In genomic region chr4:135661082-135661809, GRCm38 (mm10) we compare ENCODE assay signal across 10 mouse cellular contexts. TPM values are rescaled to one million over a fixed set of nuclear protein-coding genes. Genes with fewer than 3 reads are reported as not detected.
A peak's percentile ranks its signal among the peaks of the same experiment; 100 is the strongest.
DNase-seq lines count a peak whose midpoint lies in the region; ATAC-seq and TF ChIP-seq lines count a peak whose summit lies in the region.
"Had no signal": no experiment of that assay in that cellular context is flagged by ENCODE, and none has a peak within 500 bp of the region (broad histone marks: within the 10 kb centered on the region; RNA-seq: fewer than 3 reads in every experiment).

No protein-coding gene starts in this region.

- WGBS in heart, adult 2 months: 48% methylated on average over 6 of the region's 6 CpGs
- 51% methylated on average over 6 of the region's 6 CpGs for WGBS in heart, embryonic 11.5 days (ENCODE audit: insufficient replicate concordance)
- WGBS in kidney, embryonic 14.5 days: 44% methylated on average over 5 of the region's 6 CpGs
- 29% methylated on average over 6 of the region's 6 CpGs for WGBS in small intestine, adult 2 months

- no peak overlapping the region for H3K4me3 ChIP-seq in heart, adult 2 months
- H3K4me3 ChIP-seq in heart, embryonic 11.5 days (ENCODE audit: low read depth, low read length): no peak overlapping the region
- no peak overlapping the region for H3K4me3 ChIP-seq in kidney, embryonic 14.5 days (ENCODE audit: low read length)
- H3K4me3 ChIP-seq in small intestine, adult 2 months (ENCODE audit: low read depth, low read length): no peak overlapping the region
- no peak overlapping the region for H3K4me3 ChIP-seq in left cerebral cortex, adult 2 months
- H3K4me3 ChIP-seq: embryonic facial prominence, embryonic 13.5 days; limb, embryonic 12.5 days had no signal

- no peak overlapping the region for H3K27ac ChIP-seq in heart, adult 2 months
- no peak overlapping the region for H3K27ac ChIP-seq in heart, embryonic 11.5 days (ENCODE audit: low read depth, low read length)
- H3K27ac ChIP-seq in kidney, embryonic 14.5 days (ENCODE audit: low read depth, low read length): no peak overlapping the region
- H3K27ac ChIP-seq in small intestine, adult 2 months (ENCODE audit: insufficient read depth, low read depth, low read length): peak overlapping the region; percentile 76
- H3K27ac ChIP-seq in left cerebral cortex, adult 2 months: no peak overlapping the region
- H3K27ac ChIP-seq: embryonic facial prominence, embryonic 13.5 days; limb, embryonic 12.5 days had no signal

- H3K79me2 ChIP-seq in heart, adult 2 months (replicated peaks; ENCODE audit: control insufficient read depth, insufficient read depth, low read length): no peaks in the 10 kb centered on the region

- TF ChIP-seq CTCF in heart, adult 2 months (IDR thresholded peaks at IDR 0.05): peak; percentile 40
- TF ChIP-seq CTCF in small intestine, adult 2 months (IDR thresholded peaks at IDR 0.05; ENCODE audit: extremely low read depth, insufficient read length, insufficient replicate concordance, low read depth, low read length): peak; percentile 16; the same call in 1 of the 2 replicates
- no peak for TF ChIP-seq CTCF in left cerebral cortex, adult 2 months (IDR thresholded peaks at IDR 0.05)

- peaks cover 5% of the 10 kb centered on the region for H3K4me1 ChIP-seq in heart, adult 2 months (ENCODE audit: control insufficient read depth, insufficient read depth, low read length)
- H3K4me1 ChIP-seq in heart, embryonic 11.5 days (ENCODE audit: control insufficient read depth, insufficient read depth, low read length): peaks cover 35% of the 10 kb centered on the region
- peaks cover 11% of the 10 kb centered on the region for H3K4me1 ChIP-seq in kidney, embryonic 14.5 days (ENCODE audit: control insufficient read depth, insufficient read depth, low read length)
- peaks cover 23% of the 10 kb centered on the region for H3K4me1 ChIP-seq in small intestine, adult 2 months (ENCODE audit: control insufficient read depth, insufficient read depth, insufficient read length, low read length)

- H3K4me2 ChIP-seq in heart, embryonic 11.5 days: no peak overlapping the region
- H3K4me2 ChIP-seq in kidney, embryonic 14.5 days (replicated peaks; ENCODE audit: low read depth, low read length): no peak overlapping the region
- H3K4me2 ChIP-seq: embryonic facial prominence, embryonic 13.5 days; limb, embryonic 12.5 days had no signal

- H3K9ac ChIP-seq in heart, adult 2 months (ENCODE audit: low read depth, low read length): no peak overlapping the region
- H3K9ac ChIP-seq in heart, embryonic 11.5 days (ENCODE audit: low read depth, low read length): no peak overlapping the region
- no peak overlapping the region for H3K9ac ChIP-seq in kidney, embryonic 14.5 days (ENCODE audit: low read depth, low read length)
- H3K9ac ChIP-seq: embryonic facial prominence, embryonic 13.5 days; limb, embryonic 12.5 days had no signal

- TF ChIP-seq POLR2A in heart, adult 2 months (IDR thresholded peaks at IDR 0.05; ENCODE audit: insufficient read depth, low read depth, low read length): no peak
- no peak for TF ChIP-seq POLR2A in small intestine, adult 2 months (IDR thresholded peaks at IDR 0.05; ENCODE audit: low read depth, low read length)

- H3K9me3 ChIP-seq in heart, embryonic 11.5 days (replicated peaks; ENCODE audit: control insufficient read depth, low read length): no peaks in the 10 kb centered on the region
- no peaks in the 10 kb centered on the region for H3K9me3 ChIP-seq in kidney, embryonic 14.5 days (ENCODE audit: control insufficient read depth, low read length)
- H3K9me3 ChIP-seq: embryonic facial prominence, embryonic 13.5 days; limb, embryonic 12.5 days had no signal

- no peaks in the 10 kb centered on the region for H3K27me3 ChIP-seq in heart, adult 2 months (ENCODE audit: control insufficient read depth, insufficient read depth, low read length)
- H3K27me3 ChIP-seq in heart, embryonic 11.5 days (ENCODE audit: control insufficient read depth, insufficient read depth, low read length): no peaks in the 10 kb centered on the region; the same call in none of the 2 replicates
- H3K27me3 ChIP-seq in kidney, embryonic 14.5 days (ENCODE audit: control insufficient read depth, insufficient read depth, low read length): no peaks in the 10 kb centered on the region; the same call in 1 of the 2 replicates
- H3K27me3 ChIP-seq in small intestine, adult 2 months (ENCODE audit: control insufficient read depth, insufficient read depth, low read length): no peaks in the 10 kb centered on the region
- H3K27me3 ChIP-seq: embryonic facial prominence, embryonic 13.5 days; limb, embryonic 12.5 days had no signal

- ATAC-seq in heart, embryonic 11.5 days (replicated peaks; ENCODE audit: insufficient number of reproducible peaks, low FRiP score, low TSS enrichment): no peak
- ATAC-seq in kidney, embryonic 14.5 days (ENCODE audit: low FRiP score, low TSS enrichment): 0 out of 2 replicates have a peak, but pooled peaks have one; percentile 22

- intact Hi-C loops in heart, adult 2 months (cut with DNase I): no loop called here
- intact Hi-C loops in left cerebral cortex, adult 2 months (cut with DNase I): no loop called here

- peak in 1 of 2 experiments; percentile 50 for DNase-seq in heart, adult 2 months
- peak; percentile 15 for DNase-seq in Muller cell, postnatal 12 days (ENCODE audit: inconsistent ontology term)
- DNase-seq in left cerebral cortex, adult 2 months (ENCODE audit: extremely low spot score in 1 of 2, low spot score in 2 of 2): no peak
- DNase-seq in retina, postnatal 1 day: no peak
- DNase-seq in layer of hippocampus, postnatal 10 days (ENCODE audit: low spot score in 2 of 2): no peak

- no peak for TF ChIP-seq EP300 in heart, adult 2 months (IDR thresholded peaks at IDR 0.05; ENCODE audit: insufficient read depth, low read depth, low read length)

- H3K36me3 ChIP-seq in heart, adult 2 months (ENCODE audit: control insufficient read depth, insufficient read depth, low read length): no peaks in the 10 kb centered on the region
- no peaks in the 10 kb centered on the region for H3K36me3 ChIP-seq in heart, embryonic 11.5 days (ENCODE audit: control insufficient read depth, insufficient read depth, low read length)
- H3K36me3 ChIP-seq in kidney, embryonic 14.5 days (ENCODE audit: control insufficient read depth, insufficient read depth, low read length): no peaks in the 10 kb centered on the region
- no peaks in the 10 kb centered on the region for H3K36me3 ChIP-seq in small intestine, adult 2 months (ENCODE audit: control insufficient read depth, insufficient read depth, low read length)
- H3K36me3 ChIP-seq: embryonic facial prominence, embryonic 13.5 days; limb, embryonic 12.5 days had no signal

RNA-seq across cellular contexts. Expression of gene Ifnlr1, which starts 24.8 kb away (rescaled TPM):
- total RNA-seq in heart, adult 2 months (2021): 1 to 10 TPM; 1.8 to 3.2 TPM
- polyA plus RNA-seq in heart, adult 2 months (2012; rRNA removed): 2.0 and 2.8 TPM in 2 replicates
- polyA plus RNA-seq in heart, embryonic 11.5 days (2014; fragmentation: Nextera tagmentation; extraction: Ambion mirVana): 0.17 and 0.20 TPM in 2 replicates
- polyA plus RNA-seq in kidney, embryonic 14.5 days (2014; fragmentation: Nextera tagmentation; extraction: Ambion mirVana): 0.46 and 1.1 TPM in 2 replicates
- polyA plus RNA-seq in small intestine, adult 2 months (2012; rRNA removed): 4.9 and 11.4 TPM in 2 replicates
- under 1 TPM; 0.16 to 0.25 TPM for total RNA-seq in left cerebral cortex, adult 2 months (2021)
- under 1 TPM; 0.41 to 0.42 TPM for total RNA-seq in layer of hippocampus, postnatal 10 days (2021)
